Mouse (Mus musculus) gastrocnemius, postnatal 14 days (tissue): ENCODE results near the gene Galnt5. TPM values are rescaled to one million over a fixed set of nuclear protein-coding genes. Genes with fewer than 3 reads are reported as not detected.
A peak's percentile ranks its signal among the peaks of the same experiment; 100 is the strongest.

Source experiments
- DNase-seq: peaks from one replicate; pipeline ENCODE4 v3.0.0; 2021; ENCODE audit warnings: mixed read lengths
- intact Hi-C: fragments of 180-260 bp; cut with DNase I; formaldehyde crosslinking; loops from one replicate; pipeline ENCODE4 v1.15.1; 2025; ENCODE audit warnings: low total_unique reads
- long read RNA-seq, 2 experiments: library from polyadenylated mRNA; stranded (forward); transcript quantifications; one replicate each; pipeline ENCODE4 v2.0.0; 2021
- total RNA-seq, 2 experiments: library from RNA; stranded (reverse); gene quantifications; 2 replicates each; pipeline ENCODE4 v1.2.3; 2021

Gene Galnt5
- 1 to 10 TPM in 1 of 2 experiments, under 1 TPM in 1; 0.62 to 1.6 TPM for total RNA-seq
- long read RNA-seq, experiment 1: 0 reads
- long read RNA-seq, experiment 2: 0 reads

DNA sequence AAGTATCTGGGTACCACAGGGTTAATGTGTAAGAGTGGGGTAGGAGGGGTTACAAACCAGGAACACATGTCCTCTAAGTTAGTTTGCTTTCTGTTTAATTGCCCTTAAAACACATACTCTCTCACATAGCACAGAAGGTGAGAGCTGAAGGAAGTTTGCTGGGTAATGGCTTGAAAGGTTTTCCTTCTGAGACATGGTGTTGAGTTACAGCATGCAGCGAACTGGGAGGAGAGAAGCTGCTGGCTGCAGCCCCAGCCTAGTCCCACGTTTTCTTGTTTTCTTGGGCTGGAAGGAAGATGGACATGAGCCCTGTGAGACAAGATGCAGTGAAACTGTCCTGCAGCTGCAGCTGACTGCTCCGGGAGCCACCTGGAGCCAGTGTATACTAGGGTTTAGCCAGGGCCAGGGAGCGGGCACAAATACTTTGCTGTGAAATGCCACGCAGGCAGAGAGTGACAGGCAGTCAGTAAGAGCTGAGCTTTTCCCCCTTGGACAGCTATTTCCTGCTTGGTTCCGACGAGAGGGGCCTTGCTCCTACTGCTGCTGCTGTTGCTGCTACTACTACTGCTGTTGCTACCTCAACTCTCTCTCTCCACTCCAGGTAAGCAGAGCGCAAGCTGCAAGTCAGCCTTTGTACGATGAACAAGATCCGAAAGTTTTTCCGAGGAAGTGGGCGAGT is at the start of gene Galnt5:
Gene Galnt5 (plus strand): TSS at position 133 of the 679 bp plus-strand sequence.
- DNase-seq: peak; percentile 20

DNA sequence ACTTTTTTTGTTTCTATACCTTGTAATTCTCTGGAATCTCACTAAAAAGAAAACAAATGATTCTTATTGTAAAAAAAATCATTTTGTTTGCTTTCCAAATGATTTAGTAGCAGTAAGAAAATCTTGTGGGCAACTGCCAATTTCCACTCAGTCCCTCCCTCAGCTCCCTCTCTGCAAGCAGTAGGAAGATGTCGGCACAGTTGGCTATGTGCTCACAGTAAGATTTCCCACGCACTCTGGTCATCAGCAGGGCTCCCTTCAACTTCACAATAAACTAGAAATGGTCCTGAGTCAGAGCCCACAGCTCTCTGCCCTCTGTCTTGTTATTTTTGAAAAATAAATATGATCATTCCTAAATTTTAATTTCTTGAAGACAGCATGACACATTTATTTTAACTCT is 46.1 kb upstream of the Galnt5 start:
- intact Hi-C loops: no loop called here
- no peak for DNase-seq

More for the DNA sequence above, at the start of gene Galnt5:
- intact Hi-C loops: no loop called here

DNA sequence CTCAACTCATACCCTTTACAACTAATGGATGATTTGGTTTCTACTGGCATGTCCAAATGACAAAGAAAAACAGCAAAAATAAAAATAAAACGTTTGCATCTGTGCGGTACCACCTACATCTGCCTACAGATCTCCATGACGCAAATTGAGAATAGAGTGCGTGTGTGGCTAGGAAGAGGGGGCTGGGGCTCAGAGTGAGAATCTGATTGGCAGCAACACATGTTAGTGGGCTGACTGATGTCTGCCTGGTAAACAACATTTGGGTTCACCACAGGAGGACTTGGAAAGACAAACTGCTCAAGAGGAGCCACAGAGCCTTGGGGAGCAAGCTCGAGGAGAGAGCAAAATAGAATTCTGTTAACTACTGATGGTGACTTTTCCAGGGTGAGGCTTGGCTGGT is 36.9 kb upstream of the Galnt5 start:
- intact Hi-C loops: no loop called here
- no peak for DNase-seq

DNA sequence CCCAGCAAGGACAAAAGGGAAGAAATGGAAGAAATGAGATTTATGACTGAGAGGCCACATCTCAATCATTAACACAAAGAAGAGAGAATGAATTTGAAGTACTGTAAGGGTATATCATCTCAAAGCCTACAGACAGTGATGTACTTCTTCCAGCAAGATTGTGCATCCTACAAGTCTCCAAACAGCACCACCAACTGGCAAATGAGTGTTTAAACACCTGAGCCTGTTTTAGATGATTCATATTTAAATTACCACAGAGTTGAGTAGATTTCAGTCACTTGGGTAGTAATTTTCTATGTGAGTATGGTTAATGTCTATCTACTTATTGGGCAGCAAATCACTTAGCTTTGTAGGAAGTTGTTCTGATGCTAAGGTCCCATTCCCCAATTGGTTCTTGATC is 15.4 kb upstream of the Galnt5 start:
- intact Hi-C loops: no loop called here
- DNase-seq: no peak

DNA sequence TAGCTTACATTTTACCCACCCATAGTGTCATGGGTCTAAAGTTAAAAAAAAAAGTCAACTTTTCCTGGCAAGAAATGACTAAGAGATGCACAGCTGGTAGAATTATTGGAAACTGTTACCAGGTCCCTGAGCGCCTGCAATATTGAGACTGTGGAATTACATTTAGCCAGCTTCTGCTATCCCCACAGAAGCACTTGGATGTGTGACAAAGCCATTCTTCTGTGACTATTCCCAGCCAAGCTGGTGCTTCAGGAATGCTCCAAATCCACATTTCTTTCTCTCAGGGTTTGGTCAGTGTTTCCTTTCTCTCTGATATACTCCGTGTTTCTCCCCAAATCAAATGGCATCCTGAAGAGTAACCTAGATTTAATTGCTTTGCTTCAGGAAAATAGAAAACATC is 6.6 kb upstream of the Galnt5 start:
- intact Hi-C loops: no loop called here
- DNase-seq: no peak

DNA sequence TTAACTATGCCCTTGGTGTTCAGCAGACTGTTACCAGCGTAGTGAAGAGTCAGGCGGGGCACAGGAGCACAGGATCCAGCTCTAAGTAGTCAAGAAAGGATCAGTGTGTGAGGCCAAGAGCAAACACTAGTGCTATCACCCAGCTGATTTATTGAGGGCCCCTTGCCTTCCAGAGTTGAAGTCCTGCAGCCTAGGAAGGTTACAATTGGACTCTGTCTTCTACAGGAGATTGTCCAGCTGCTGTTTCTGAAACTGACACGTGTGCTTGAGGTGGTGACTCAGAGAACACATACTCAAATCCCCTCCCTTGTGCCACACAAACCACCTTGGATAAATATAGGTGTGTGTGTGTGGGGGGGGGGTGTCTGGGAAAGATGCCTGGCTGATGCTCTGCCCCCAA is 3.8 kb downstream of the Galnt5 start:
- DNase-seq: no peak
- intact Hi-C loops: no loop called here

DNA sequence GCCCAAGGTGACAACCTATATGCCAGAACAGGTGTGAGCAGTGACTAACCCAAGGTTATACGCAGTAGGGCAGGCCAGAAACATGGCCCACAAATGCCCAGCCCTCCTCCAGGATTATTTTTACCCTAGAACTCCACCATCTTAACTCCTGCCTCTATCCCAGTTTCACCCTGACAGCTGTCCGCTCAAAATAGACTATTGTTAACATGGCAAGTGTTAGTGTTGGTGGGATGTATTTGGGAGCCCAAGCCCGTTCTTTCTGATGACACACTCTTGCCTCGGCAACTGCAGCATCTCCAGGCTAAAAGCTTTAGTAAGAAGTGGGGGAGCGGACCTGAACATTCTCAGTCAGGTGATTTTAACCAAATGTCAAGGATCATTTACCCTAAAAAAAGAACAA is 9.4 kb downstream of the Galnt5 start:
- intact Hi-C loops: no loop called here

DNA sequence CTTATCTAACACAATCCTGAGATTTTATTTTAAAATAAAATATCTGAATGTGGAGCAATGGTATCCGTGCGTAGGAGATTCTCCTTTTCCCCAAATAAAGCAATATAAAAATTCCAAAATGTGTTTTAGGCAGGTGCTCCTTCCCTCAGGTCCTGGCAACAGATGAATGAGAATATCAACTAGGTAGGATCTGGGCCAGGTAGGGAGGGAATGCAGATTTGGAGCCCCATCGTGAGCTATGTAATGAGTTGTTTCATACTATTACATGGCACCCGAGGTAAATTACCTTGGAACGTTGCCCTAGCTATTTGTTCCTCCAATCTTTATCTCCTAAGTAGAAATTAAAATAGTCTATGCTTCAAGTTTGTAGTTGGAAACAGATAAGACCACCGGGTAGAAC is 25.9 kb downstream of the Galnt5 start:
- DNase-seq: no peak
- intact Hi-C loops: no loop called here

More for the DNA sequence above, 9.4 kb downstream of the Galnt5 start:
- no peak for DNase-seq

DNA sequence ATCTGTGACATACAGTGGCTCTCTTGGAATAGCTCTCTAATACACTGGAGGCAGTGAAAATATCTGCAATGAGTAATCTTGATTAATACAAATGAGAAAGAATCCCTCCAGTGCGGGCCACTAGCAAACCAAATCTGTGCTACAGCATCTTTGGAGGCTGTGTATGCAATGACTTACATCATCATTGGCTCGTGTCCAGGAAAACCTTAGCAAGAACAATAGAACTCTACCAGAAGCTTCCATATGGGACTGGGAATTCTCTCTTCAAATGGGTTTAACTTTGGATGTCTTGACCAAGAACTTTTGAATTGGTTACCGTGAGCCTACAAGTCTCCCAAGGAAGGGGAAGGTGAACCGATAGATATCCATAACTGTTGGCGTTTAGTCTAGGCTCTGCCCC is 29.1 kb downstream of the Galnt5 start:
- intact Hi-C loops: no loop called here
- no peak for DNase-seq

DNA sequence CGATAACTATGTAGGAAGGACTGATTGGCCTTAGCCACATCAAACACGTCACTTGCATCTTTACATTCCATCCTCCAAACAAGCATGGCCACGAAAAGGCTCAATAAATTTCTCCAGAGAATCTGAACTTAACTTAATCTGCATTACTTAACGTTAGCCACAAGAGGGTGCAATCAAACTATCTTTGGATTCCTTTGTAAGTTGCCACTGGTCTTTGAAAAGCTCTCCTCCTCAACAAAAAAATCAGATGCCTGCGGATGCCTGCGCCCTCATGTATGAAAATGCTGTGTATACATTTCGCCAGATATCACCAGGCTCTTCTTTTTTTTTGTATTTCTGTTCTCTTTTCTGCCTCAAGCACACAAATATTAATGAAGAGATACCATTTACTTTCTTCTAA is 31.7 kb downstream of the Galnt5 start:
- intact Hi-C loops: no loop called here
- DNase-seq: no peak

DNA sequence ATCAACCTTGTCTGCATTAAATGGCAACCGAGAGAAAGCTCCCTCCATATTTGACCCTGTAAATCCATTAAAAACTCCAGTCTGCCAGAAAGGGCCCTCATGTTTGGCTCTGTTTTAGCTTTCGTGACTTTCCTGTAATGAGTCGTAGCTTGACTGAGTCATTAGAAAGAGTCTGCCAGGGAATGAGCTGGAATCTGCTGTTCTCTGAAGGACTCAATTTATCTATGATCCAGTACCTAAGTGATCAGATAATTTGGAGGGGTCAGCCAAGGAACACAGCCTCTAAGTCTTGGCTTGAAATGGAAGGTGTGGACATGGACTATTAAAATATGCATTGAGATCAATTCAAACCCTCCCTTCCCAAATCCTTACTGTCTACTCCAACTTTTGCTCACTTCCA is 33.7 kb downstream of the Galnt5 start:
- intact Hi-C loops: no loop called here
- DNase-seq: no peak

DNA sequence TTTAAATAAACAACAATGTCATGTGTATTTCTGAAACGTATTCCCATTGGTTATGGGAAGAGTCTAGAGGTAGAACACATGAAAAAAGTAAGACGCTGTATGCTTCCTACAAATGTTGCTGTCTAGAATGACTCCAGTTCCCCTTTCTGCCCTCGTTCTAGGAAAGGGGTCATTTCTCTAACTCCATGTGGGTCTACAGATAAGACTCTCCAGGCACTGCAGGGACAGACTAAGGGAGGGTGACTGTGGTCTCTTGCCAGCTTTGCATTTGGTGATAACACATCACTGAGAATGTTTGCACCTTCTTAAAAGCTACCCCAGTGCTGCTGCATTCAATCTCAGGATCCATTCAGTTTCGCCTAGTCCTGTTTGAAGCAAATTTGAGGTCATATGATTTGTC is 38.0 kb downstream of the Galnt5 start:
- no peak for DNase-seq
- intact Hi-C loops: no loop called here

DNA sequence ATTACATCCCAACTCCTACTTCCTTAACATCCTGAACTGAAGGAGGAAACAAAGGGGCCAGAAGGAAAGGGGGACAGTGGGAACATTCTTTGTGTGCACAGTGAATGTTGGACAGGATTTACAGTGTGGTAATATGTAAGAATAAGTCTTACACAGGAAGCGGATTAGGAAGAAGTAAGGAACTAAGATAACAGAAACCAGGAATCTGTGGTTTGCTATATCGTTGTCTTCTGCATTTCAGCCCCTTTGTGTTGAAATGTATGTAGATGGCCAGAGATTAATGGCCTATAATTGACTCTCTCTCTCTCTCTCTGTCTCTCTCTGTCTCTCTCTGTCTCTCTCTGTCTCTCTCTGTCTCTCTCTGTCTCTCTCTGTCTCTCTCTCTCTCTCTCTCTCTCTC is 39.2 kb downstream of the Galnt5 start:
- DNase-seq: no peak
- intact Hi-C loops: no loop called here

DNA sequence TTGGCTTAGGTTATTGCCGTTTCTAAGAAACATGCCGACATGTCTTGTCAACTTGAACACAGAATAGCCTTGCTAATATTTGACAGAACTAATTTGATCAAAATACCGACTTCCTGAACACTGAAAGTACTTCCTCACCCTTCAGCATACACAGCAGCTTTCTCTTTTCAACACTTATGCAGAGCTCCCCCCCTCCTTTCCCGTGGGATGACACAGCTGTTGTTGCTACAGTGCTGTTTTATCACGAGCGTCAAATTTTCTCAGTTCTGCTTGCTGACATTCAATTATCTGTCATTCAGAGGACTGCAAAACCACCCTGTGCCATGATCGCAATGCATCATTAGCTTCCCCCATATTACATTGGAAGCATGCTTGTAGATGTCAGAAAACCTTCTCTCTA is 44.2 kb downstream of the Galnt5 start:
- no peak for DNase-seq
- intact Hi-C loops: no loop called here

DNA sequence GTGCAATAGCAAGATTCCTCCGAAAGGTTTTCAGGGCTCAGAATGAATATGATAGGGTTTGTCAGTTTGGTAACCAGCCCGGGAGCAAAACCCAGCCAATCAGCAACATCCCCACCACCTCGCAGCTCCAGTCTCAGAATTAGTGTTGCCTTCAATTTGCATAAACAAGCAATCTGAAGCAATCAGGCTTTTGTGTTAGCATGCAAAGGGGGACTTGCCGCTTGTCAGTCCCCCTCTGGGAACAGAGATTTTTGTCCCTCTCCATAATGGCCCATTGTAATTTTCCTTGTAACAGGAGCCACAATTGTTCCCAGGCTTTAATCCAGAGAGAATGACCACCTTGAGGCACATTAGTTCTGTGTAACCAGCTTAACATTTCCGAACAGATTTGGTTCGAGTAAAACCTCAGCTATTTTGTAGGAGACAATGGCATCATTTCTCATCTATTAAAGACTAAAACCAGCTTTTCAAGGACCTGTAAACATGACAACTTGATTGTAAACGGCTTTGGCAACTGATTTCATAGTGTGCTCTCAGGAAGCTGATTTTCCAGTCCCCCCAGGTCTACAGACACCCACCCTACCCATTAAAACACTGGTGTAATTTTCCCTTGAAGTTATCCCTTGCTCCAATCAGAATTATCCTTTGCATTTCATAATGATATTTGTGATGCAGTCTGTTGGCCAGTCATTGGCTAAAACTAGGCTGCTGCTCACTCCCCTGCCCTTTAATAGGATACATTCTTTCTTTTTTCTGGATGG is 55.3 kb downstream of the Galnt5 start, which contains the start of gene Ermn:
Gene Ermn (minus strand): TSS at position 44 of the 761 bp plus-strand sequence.
- intact Hi-C loops: loop anchor here (10.0 kb wide), 1 partner anchor 612 kb away; no protein-coding TSS in a partner anchor
- no peak for DNase-seq

DNA sequence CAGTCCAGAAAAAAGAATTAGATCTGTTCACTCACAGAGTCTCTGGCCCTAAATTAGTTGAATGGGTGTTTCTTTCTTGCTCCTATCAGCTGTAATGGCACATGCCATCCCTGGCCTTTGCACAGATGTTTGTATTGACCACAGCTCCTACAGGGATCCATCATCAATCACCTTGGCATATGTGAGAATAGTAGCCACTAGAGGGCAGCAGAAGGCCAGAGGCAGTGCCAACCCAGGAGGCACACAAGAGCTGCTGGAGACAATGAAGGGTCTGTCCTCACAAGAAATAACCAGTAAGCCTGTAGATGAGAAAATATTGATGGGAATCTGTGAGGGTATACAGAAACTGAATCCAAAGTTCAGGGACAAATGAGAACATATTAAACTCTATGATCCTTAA is 57.7 kb downstream of the Galnt5 start:
- DNase-seq: peak; percentile 22
- intact Hi-C loops: loop anchor here (10.0 kb wide), 1 partner anchor 609 kb away; no protein-coding TSS in a partner anchor

DNA sequence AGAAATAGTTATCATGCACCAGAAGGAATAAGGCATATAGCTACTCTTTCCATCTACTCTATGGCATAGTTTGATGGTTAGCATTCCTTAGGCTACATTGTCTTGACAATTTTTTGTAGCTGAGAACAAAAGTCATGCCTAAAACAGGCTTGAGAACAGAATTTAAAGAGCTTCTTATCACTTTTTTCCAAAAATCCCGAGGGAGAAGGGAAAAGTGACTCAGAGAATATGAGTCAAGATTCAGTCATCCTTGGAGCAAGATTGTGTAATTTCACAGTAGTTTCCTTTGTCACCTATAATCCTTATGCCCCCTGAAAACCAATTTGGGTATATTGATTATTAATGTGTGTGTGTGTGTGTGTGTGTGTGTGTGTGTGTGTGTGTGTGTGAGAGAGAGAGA is 82.2 kb downstream of the Galnt5 start:
- intact Hi-C loops: no loop called here
- DNase-seq: no peak

DNA sequence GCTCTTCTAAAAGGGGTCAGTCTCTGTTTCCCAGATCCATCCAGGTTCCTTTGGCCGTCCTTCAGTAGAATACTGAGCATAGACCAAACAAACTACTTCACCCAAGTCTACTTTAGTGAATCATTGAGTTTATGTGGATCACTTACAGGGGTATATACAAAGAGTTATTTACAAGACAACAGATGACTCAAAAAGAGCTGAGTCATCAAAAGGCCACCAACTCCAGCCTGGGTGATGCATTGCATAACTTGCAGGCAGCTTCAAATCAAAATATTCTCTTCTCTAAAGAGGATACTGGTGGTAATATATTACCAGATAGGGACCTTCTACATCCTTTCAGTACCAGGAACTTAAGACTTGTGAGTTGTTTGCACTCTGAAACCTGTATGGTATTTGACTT is 88.7 kb downstream of the Galnt5 start:
- intact Hi-C loops: no loop called here
- no peak for DNase-seq

DNA sequence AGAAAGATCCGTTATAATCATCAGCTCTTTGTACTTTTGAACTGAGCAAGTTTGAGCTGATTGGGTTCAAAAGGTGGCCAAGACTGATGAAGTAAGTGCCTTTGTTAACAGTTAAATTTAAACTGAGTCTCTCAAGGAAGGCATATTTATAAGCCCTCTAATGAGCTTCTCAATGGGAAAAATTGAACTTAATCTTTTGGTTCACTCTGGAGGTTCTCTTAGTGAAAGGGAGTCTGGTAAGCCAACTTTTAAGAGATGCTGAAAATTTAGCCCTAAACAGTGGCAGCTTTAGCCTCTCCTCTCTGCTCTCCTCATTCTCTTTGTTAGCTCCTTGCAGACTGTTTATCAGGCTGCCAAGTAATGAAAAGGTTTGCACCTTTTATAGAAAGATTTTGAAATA is 97.1 kb downstream of the Galnt5 start:
- intact Hi-C loops: no loop called here
- DNase-seq: no peak
